Mouse (Mus musculus) liver, embryonic 16.5 days (tissue): ENCODE data around the gene Acer1. TPM values are rescaled to one million over a fixed set of nuclear protein-coding genes. Genes with fewer than 3 reads are reported as not detected.

ENCODE experiments used
- ATAC-seq: fragments of 200-750 bp; cut with Nextera tagmentation; 2 replicates; pipeline ENCODE4 v1.8.0; 2017; ENCODE audit warnings: low read depth, mild to moderate bottlenecking, moderate number of reproducible peaks, moderate library complexity
- H3K27ac ChIP-seq: fragments of 300-500 bp; sonication (generic); 2 replicates; pipeline ENCODE4 v1.5.1; 2014; ENCODE audit warnings: mild to moderate bottlenecking, low read length
- H3K27me3 ChIP-seq: fragments of 300-500 bp; sonication (generic); 2 replicates; pipeline ENCODE4 v1.6.1; 2014; ENCODE audit warnings: low read depth, low read length, mixed read lengths; ENCODE audit not compliant: control insufficient read depth, insufficient read depth
- H3K36me3 ChIP-seq: fragments of 300-500 bp; sonication (generic); 2 replicates; pipeline ENCODE4 v1.6.1; 2014; ENCODE audit warnings: mild to moderate bottlenecking; ENCODE audit not compliant: control insufficient read depth, insufficient read depth
- H3K4me1 ChIP-seq: fragments of 300-500 bp; sonication (generic); 2 replicates; pipeline ENCODE4 v1.6.1; 2014; ENCODE audit warnings: low read depth, low read length, mixed read lengths; ENCODE audit not compliant: control insufficient read depth
- H3K4me2 ChIP-seq: fragments of 300-500 bp; sonication (generic); 2 replicates; pipeline ENCODE4 v1.6.1; 2014; ENCODE audit warnings: low read depth, low read length, mixed read lengths
- H3K4me3 ChIP-seq: fragments of 300-500 bp; sonication (generic); 2 replicates; pipeline ENCODE4 v1.5.1; 2014; ENCODE audit warnings: low read depth, mild to moderate bottlenecking, low read length
- H3K9ac ChIP-seq: fragments of 300-500 bp; sonication (generic); 2 replicates; pipeline ENCODE4 v1.6.1; 2014; ENCODE audit warnings: low read depth, low read length
- H3K9me3 ChIP-seq: fragments of 300-500 bp; sonication (generic); replicated peaks from 2 replicates; pipeline ENCODE4 v1.6.1; 2016; ENCODE audit warnings: low read length; ENCODE audit not compliant: control insufficient read depth
- WGBS: fragments of 180-500 bp; shearing (Covaris S2); extraction: QIAGEN DNeasy Blood & Tissue Kit; methylation state at CpG from one replicate; pipeline ENCODE4 v1.1.7; 2014; ENCODE audit not compliant: insufficient replicate concordance; 5-methylcytosine and 5-hydroxymethylcytosine counted together
- polyA plus RNA-seq: library from polyadenylated mRNA; unstranded; fragments of >200 nt; fragmentation: Nextera tagmentation; extraction: Ambion mirVana; gene quantifications from 2 replicates; pipeline ENCODE4 v1.2.1, GENCODE M21; 2015

The Acer1 gene
- polyA plus RNA-seq, 1 experiment from 2014 or later: not detected

- H3K27me3 ChIP-seq: no peaks in the 10 kb centered on the region
- no peak overlapping the region for H3K4me2 ChIP-seq
- WGBS: 79% methylated on average over 8 of the region's 8 CpGs
- H3K4me3 ChIP-seq: no peak overlapping the region
- H3K4me1 ChIP-seq: peaks cover 18% of the 10 kb centered on the region
- H3K9ac ChIP-seq: no peak overlapping the region
- no peaks in the 10 kb centered on the region for H3K9me3 ChIP-seq
- H3K36me3 ChIP-seq: peaks cover 25% of the 10 kb centered on the region
- H3K27ac ChIP-seq: no peak overlapping the region
- ATAC-seq: no peak
Observed at GRCm38 (mm10) chr17:56995046-56995445, 13.1 kb upstream of the Acer1 start.

- WGBS: 65% methylated on average over 2 of the region's 2 CpGs
- H3K27ac ChIP-seq: no peak overlapping the region
Observed at GRCm38 (mm10) chr17:56990966-56991365, 9.0 kb upstream of the Acer1 start.

GRCm38 (mm10) chr17:56990115-56990746 is 8.3 kb upstream of the Acer1 start, which contains the start of gene Clpp:
Clpp (plus strand) TSS chr17:56990305.
- Histone ChIP-seq H3K4me2 (peak within 1 kb of the TSS; percentile 87), H3K4me1 (peaks cover 15% of the 10 kb centered on the region), H3K36me3 (peaks cover 19% of the 10 kb centered on the region), H3K27ac (peak within 1 kb of the TSS; percentile 62), H3K4me3 (peak within 1 kb of the TSS; percentile 73), H3K9ac (peak within 1 kb of the TSS; percentile 71), H3K27me3 (no peaks in the 10 kb centered on the region), H3K9me3 (no peaks in the 10 kb centered on the region)
- under 1% methylated on average over 52 of the region's 52 CpGs for WGBS
- ATAC-seq: peak; percentile 97

More at GRCm38 (mm10) chr17:56990966-56991365, 9.0 kb upstream of the Acer1 start:
- Histone ChIP-seq H3K4me1 (peaks cover 15% of the 10 kb centered on the region), H3K4me3 (peak overlapping the region; percentile 73), H3K9me3 (no peaks in the 10 kb centered on the region), H3K4me2 (peak overlapping the region; percentile 87), H3K36me3 (peaks cover 22% of the 10 kb centered on the region), H3K27me3 (no peaks in the 10 kb centered on the region), H3K9ac (peak overlapping the region; percentile 71)
- no peak for ATAC-seq

GRCm38 (mm10) chr17:56989467-56990114 is 7.7 kb upstream of the Acer1 start:
- H3K27me3 ChIP-seq: no peaks in the 10 kb centered on the region
- H3K9me3 ChIP-seq: no peaks in the 10 kb centered on the region
- peak overlapping the region; percentile 87 for H3K4me2 ChIP-seq
- ATAC-seq: peak; percentile 83
- H3K27ac ChIP-seq: peak overlapping the region; percentile 62
- peak overlapping the region; percentile 71 for H3K9ac ChIP-seq
- peaks cover 15% of the 10 kb centered on the region for H3K4me1 ChIP-seq
- WGBS: 2% methylated on average over 25 of the region's 25 CpGs
- peaks cover 14% of the 10 kb centered on the region for H3K36me3 ChIP-seq
- H3K4me3 ChIP-seq: peak overlapping the region; percentile 73

- Histone ChIP-seq H3K36me3 (peaks cover 12% of the 10 kb centered on the region), H3K4me1 (peaks cover 15% of the 10 kb centered on the region), H3K4me3 (peak overlapping the region; percentile 73), H3K9me3 (no peaks in the 10 kb centered on the region), H3K27me3 (no peaks in the 10 kb centered on the region), H3K27ac (no peak overlapping the region), H3K9ac (no peak overlapping the region), H3K4me2 (peak overlapping the region; percentile 87)
- ATAC-seq: no peak
- 67% methylated on average over 7 of the region's 7 CpGs for WGBS
Observed at GRCm38 (mm10) chr17:56988921-56989430, 7.0 kb upstream of the Acer1 start.

GRCm38 (mm10) chr17:56988441-56988840 is 6.5 kb upstream of the Acer1 start:
- 73% methylated on average over 7 of the region's 7 CpGs for whole genome bisulfite sequencing

GRCm38 (mm10) chr17:56986105-56986805 is 4.3 kb upstream of the Acer1 start:
- no peak overlapping the region for H3K27ac ChIP-seq
- H3K27me3 ChIP-seq: no peaks in the 10 kb centered on the region
- WGBS: 74% methylated on average over 3 of the region's 3 CpGs
- H3K4me2 ChIP-seq: no peak overlapping the region
- H3K9ac ChIP-seq: no peak overlapping the region
- no peaks in the 10 kb centered on the region for H3K9me3 ChIP-seq
- no peaks in the 10 kb centered on the region for H3K36me3 ChIP-seq
- H3K4me1 ChIP-seq: peaks cover 14% of the 10 kb centered on the region
- ATAC-seq: no peak
- H3K4me3 ChIP-seq: no peak overlapping the region

More at GRCm38 (mm10) chr17:56988441-56988840, 6.5 kb upstream of the Acer1 start:
- Histone ChIP-seq H3K36me3 (peaks cover 8% of the 10 kb centered on the region), H3K4me1 (peaks cover 15% of the 10 kb centered on the region), H3K9ac (no peak overlapping the region), H3K9me3 (no peaks in the 10 kb centered on the region), H3K27ac (no peak overlapping the region), H3K27me3 (no peaks in the 10 kb centered on the region), H3K4me2 (no peak overlapping the region), H3K4me3 (no peak overlapping the region)
- no peak for ATAC-seq

- no peaks in the 10 kb centered on the region for H3K9me3 ChIP-seq
- WGBS: 61% methylated on average over 3 of the region's 3 CpGs
- H3K4me3 ChIP-seq: no peak overlapping the region
- no peak overlapping the region for H3K4me2 ChIP-seq
- no peak overlapping the region for H3K27ac ChIP-seq
- no peaks in the 10 kb centered on the region for H3K36me3 ChIP-seq
- H3K9ac ChIP-seq: no peak overlapping the region
- H3K4me1 ChIP-seq: peaks cover 8% of the 10 kb centered on the region
- no peaks in the 10 kb centered on the region for H3K27me3 ChIP-seq
- no peak for ATAC-seq
Observed at GRCm38 (mm10) chr17:56985656-56986055, 3.7 kb upstream of the Acer1 start.
